Mouse (Mus musculus) stomach, embryonic 14.5 days (tissue): ENCODE measurements around the gene 4930578G10Rik. TPM values are rescaled to one million over a fixed set of nuclear protein-coding genes. Genes with fewer than 3 reads are reported as not detected.

ENCODE experiments used
- ATAC-seq: fragments of 200-750 bp; cut with Nextera tagmentation; 2 replicates; pipeline ENCODE4 v1.8.0; 2017; ENCODE audit warnings: low read depth, moderate TSS enrichment; ENCODE audit not compliant: insufficient number of reproducible peaks, insufficient read depth, low FRiP score
- H3K27ac ChIP-seq: fragments of 300-500 bp; sonication (generic); 2 replicates; pipeline ENCODE4 v1.5.1; 2014; ENCODE audit warnings: mild to moderate bottlenecking, low read length, moderate library complexity, mixed read lengths
- H3K27me3 ChIP-seq: fragments of 300-500 bp; sonication (generic); 2 replicates; pipeline ENCODE4 v1.6.1; 2014; ENCODE audit warnings: low read length, control low read depth, mixed read lengths; ENCODE audit not compliant: control insufficient read depth, insufficient read depth
- H3K36me3 ChIP-seq: fragments of 300-500 bp; sonication (generic); 2 replicates; pipeline ENCODE4 v1.6.1; 2014; ENCODE audit warnings: mild to moderate bottlenecking, control low read depth, low read length, moderate library complexity, mixed read lengths; ENCODE audit not compliant: control insufficient read depth, insufficient read depth
- H3K4me1 ChIP-seq: fragments of 300-500 bp; sonication (generic); 2 replicates; pipeline ENCODE4 v1.6.1; 2014; ENCODE audit warnings: low read length, control low read depth, mixed read lengths; ENCODE audit not compliant: control insufficient read depth, insufficient read depth
- H3K4me2 ChIP-seq: fragments of 300-500 bp; sonication (generic); replicated peaks from 2 replicates; pipeline ENCODE4 v1.6.1; 2014; ENCODE audit warnings: low read depth, low read length, control low read depth
- H3K4me3 ChIP-seq: fragments of 300-500 bp; sonication (generic); 2 replicates; pipeline ENCODE4 v1.5.1; 2014; ENCODE audit warnings: low read depth, low read length, control low read depth
- H3K9ac ChIP-seq: fragments of 300-500 bp; sonication (generic); replicated peaks from 2 replicates; pipeline ENCODE4 v1.6.1; 2014; ENCODE audit warnings: low read depth, mild to moderate bottlenecking, control low read depth, low read length, moderate library complexity, mixed read lengths
- H3K9me3 ChIP-seq: fragments of 300-500 bp; sonication (generic); 2 replicates; pipeline ENCODE4 v1.6.1; 2016; ENCODE audit warnings: low read depth, low read length, control low read depth; ENCODE audit not compliant: control insufficient read depth
- WGBS: fragments of 180-500 bp; shearing (Covaris S2); extraction: QIAGEN DNeasy Blood & Tissue Kit; methylation state at CpG from one replicate; pipeline ENCODE4 v1.1.7; 2014; 5-methylcytosine and 5-hydroxymethylcytosine counted together
- polyA plus RNA-seq: library from polyadenylated mRNA; unstranded; fragments of >200 nt; fragmentation: Nextera tagmentation; extraction: Ambion mirVana; gene quantifications from 2 replicates; pipeline ENCODE4 v1.2.1, GENCODE M21; 2014

The 4930578G10Rik gene
- polyA plus RNA-seq, 1 experiment from 2014 or later: 0.51 TPM

- WGBS: 85% methylated on average over 6 of the region's 6 CpGs
- Histone ChIP-seq H3K27me3 (no peaks in the 10 kb centered on the region), H3K4me3 (no peak overlapping the region), H3K4me2 (no peak overlapping the region), H3K36me3 (no peaks in the 10 kb centered on the region), H3K9ac (no peak overlapping the region), H3K27ac (no peak overlapping the region), H3K4me1 (no peaks in the 10 kb centered on the region), H3K9me3 (no peaks in the 10 kb centered on the region)
- ATAC-seq: no peak
These were observed 151.6 kb downstream of the 4930578G10Rik start for GRCm38 (mm10) chr4:42886926-42887325.

- no peaks in the 10 kb centered on the region for H3K9me3 ChIP-seq
- ATAC-seq: no peak
- WGBS: 94% methylated on average over 6 of the region's 6 CpGs
- H3K27me3 ChIP-seq: no peaks in the 10 kb centered on the region
- no peak overlapping the region for H3K27ac ChIP-seq
- no peaks in the 10 kb centered on the region for H3K36me3 ChIP-seq
- no peak overlapping the region for H3K9ac ChIP-seq
- no peak overlapping the region for H3K4me2 ChIP-seq
- H3K4me3 ChIP-seq: no peak overlapping the region
- H3K4me1 ChIP-seq: no peaks in the 10 kb centered on the region
These were observed 153.5 kb downstream of the 4930578G10Rik start for GRCm38 (mm10) chr4:42888806-42889205.

- WGBS: 66% methylated on average over 7 of the region's 7 CpGs
- no peak overlapping the region for H3K9ac ChIP-seq
- H3K27ac ChIP-seq: no peak overlapping the region
- H3K4me2 ChIP-seq: no peak overlapping the region
- no peaks in the 10 kb centered on the region for H3K27me3 ChIP-seq
- ATAC-seq: no peak
- no peaks in the 10 kb centered on the region for H3K9me3 ChIP-seq
- H3K4me1 ChIP-seq: no peaks in the 10 kb centered on the region
- no peaks in the 10 kb centered on the region for H3K36me3 ChIP-seq
- no peak overlapping the region for H3K4me3 ChIP-seq
These were observed 155.8 kb downstream of the 4930578G10Rik start for GRCm38 (mm10) chr4:42891176-42891575.

- Histone ChIP-seq H3K27me3 (no peaks in the 10 kb centered on the region), H3K36me3 (no peaks in the 10 kb centered on the region), H3K27ac (no peak overlapping the region), H3K9ac (no peak overlapping the region), H3K4me2 (no peak overlapping the region), H3K4me3 (no peak overlapping the region), H3K9me3 (no peaks in the 10 kb centered on the region), H3K4me1 (no peaks in the 10 kb centered on the region)
- no peak for ATAC-seq
- 78% methylated on average over 7 of the region's 7 CpGs for WGBS
These were observed 159.8 kb downstream of the 4930578G10Rik start for GRCm38 (mm10) chr4:42895118-42895517.

Other genes with a start within 250 kb of the 4930578G10Rik start
- gene Fam205a2, start 207.4 kb upstream of the 4930578G10Rik start, polyA plus RNA-seq: 0.18 TPM in 1 of 2 replicates, not detected in the other
- gene Gm10591, start 123.3 kb upstream of the 4930578G10Rik start, polyA plus RNA-seq: 0.75 TPM in 1 of 2 replicates, not detected in the other
- not detected in 2 replicates for gene Gm2564, start 105.8 kb upstream of the 4930578G10Rik start, polyA plus RNA-seq
- not detected in 2 replicates for gene Ccl27b, start 80.3 kb upstream of the 4930578G10Rik start, polyA plus RNA-seq
- not detected in 2 replicates for gene Il11ra2, start 73.7 kb upstream of the 4930578G10Rik start, polyA plus RNA-seq
- not detected in 2 replicates for gene Ccl19, start 21.0 kb downstream of the 4930578G10Rik start, polyA plus RNA-seq
- 55.6 and 55.8 TPM in 2 replicates for gene Ccl21a, start 38.4 kb downstream of the 4930578G10Rik start, polyA plus RNA-seq
- 0.10 TPM in 1 of 2 replicates, not detected in the other for gene Fam205a1, start 118.3 kb downstream of the 4930578G10Rik start, polyA plus RNA-seq
- 0.17 TPM in 1 of 2 replicates, not detected in the other for gene Gm12394, start 121.2 kb downstream of the 4930578G10Rik start, polyA plus RNA-seq
- 0.63 and 1.4 TPM in 2 replicates for gene Fam205c, start 138.7 kb downstream of the 4930578G10Rik start, polyA plus RNA-seq
- 2.6 and 3.1 TPM in 2 replicates for gene Phf24, start 181.1 kb downstream of the 4930578G10Rik start, polyA plus RNA-seq
- gene Dnajb5, start 214.3 kb downstream of the 4930578G10Rik start, polyA plus RNA-seq: 10.0 and 11.0 TPM in 2 replicates
- gene 1700022I11Rik, start 234.1 kb downstream of the 4930578G10Rik start, polyA plus RNA-seq: 0.22 and 0.97 TPM in 2 replicates